Mouse (Mus musculus): Measurements from ENCODE around the gene Clspn.

The Clspn gene

DNA sequence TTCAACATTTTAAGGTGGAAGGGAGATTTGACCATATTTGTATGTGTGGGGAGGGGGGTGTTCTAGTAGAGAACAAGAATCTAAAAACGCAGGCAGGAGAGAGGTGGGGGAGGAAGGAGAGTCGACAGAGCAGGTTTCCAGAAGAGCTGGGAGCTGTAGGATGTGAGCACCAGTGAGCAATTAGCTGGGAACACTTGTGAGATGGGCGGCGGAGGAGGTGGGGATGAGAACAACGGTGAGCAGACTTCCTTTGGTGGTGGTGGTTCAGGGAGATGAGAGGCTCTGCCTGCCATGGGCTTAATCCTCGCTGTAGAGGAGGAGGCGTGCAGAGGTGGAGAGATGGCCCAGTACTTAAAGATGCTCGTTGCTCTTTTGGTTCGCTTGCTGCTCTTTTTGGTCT lies 85.2 kb downstream of the Clspn start:
- peak; percentile 78 for DNase-seq
